Mouse (Mus musculus) hindbrain, embryonic 13.5 days (tissue): ENCODE data around the gene Adgre5. TPM values are rescaled to one million over a fixed set of nuclear protein-coding genes. Genes with fewer than 3 reads are reported as not detected.

Experiments
- ATAC-seq: fragments of 200-750 bp; cut with Nextera tagmentation; 2 replicates; pipeline ENCODE4 v1.8.0; 2017; ENCODE audit warnings: moderate TSS enrichment; ENCODE audit not compliant: low FRiP score
- H3K27ac ChIP-seq: fragments of 300-500 bp; sonication (generic); 2 replicates; pipeline ENCODE4 v1.5.1; 2015; ENCODE audit warnings: inconsistent platforms, mild to moderate bottlenecking, moderate library complexity
- H3K27me3 ChIP-seq: fragments of 300-500 bp; sonication (generic); 2 replicates; pipeline ENCODE4 v1.6.1; 2015; ENCODE audit warnings: mild to moderate bottlenecking, inconsistent platforms
- H3K36me3 ChIP-seq: fragments of 300-500 bp; sonication (generic); 2 replicates; pipeline ENCODE4 v1.6.1; 2015; ENCODE audit warnings: mild to moderate bottlenecking, inconsistent platforms
- H3K4me1 ChIP-seq: fragments of 300-500 bp; sonication (generic); replicated peaks from 2 replicates; pipeline ENCODE4 v1.6.1; 2015; ENCODE audit warnings: inconsistent platforms
- H3K4me2 ChIP-seq: fragments of 300-500 bp; sonication (generic); 2 replicates; pipeline ENCODE4 v1.6.1; 2015; ENCODE audit warnings: inconsistent platforms, mild to moderate bottlenecking, moderate library complexity
- H3K4me3 ChIP-seq: fragments of 300-500 bp; sonication (generic); 2 replicates; pipeline ENCODE4 v1.5.1; 2015; ENCODE audit warnings: mild to moderate bottlenecking, inconsistent platforms
- H3K9ac ChIP-seq: fragments of 300-500 bp; sonication (generic); 2 replicates; pipeline ENCODE4 v1.6.1; 2015; ENCODE audit warnings: mild to moderate bottlenecking, inconsistent platforms
- H3K9me3 ChIP-seq: fragments of 300-500 bp; sonication (generic); 2 replicates; pipeline ENCODE4 v1.6.1; 2016; ENCODE audit warnings: inconsistent platforms
- WGBS: fragments of 180-500 bp; shearing (Covaris S2); methylation state at CpG from one replicate; pipeline ENCODE4 v1.1.7; 2015; 5-methylcytosine and 5-hydroxymethylcytosine counted together
- polyA plus RNA-seq: library from polyadenylated mRNA; unstranded; fragments of >200 nt; fragmentation: Nextera tagmentation; extraction: Ambion mirVana; gene quantifications from 2 replicates; pipeline ENCODE4 v1.2.1, GENCODE M21; 2015

Gene Adgre5
- polyA plus RNA-seq, 1 experiment from 2014 or later: 13.0 TPM

- WGBS: 66% methylated on average over 5 of the region's 5 CpGs
- no peak overlapping the region for H3K27ac ChIP-seq
Observed at GRCm38 (mm10) chr8:83731906-83732305, 9.2 kb downstream of the Adgre5 start.

DNA sequence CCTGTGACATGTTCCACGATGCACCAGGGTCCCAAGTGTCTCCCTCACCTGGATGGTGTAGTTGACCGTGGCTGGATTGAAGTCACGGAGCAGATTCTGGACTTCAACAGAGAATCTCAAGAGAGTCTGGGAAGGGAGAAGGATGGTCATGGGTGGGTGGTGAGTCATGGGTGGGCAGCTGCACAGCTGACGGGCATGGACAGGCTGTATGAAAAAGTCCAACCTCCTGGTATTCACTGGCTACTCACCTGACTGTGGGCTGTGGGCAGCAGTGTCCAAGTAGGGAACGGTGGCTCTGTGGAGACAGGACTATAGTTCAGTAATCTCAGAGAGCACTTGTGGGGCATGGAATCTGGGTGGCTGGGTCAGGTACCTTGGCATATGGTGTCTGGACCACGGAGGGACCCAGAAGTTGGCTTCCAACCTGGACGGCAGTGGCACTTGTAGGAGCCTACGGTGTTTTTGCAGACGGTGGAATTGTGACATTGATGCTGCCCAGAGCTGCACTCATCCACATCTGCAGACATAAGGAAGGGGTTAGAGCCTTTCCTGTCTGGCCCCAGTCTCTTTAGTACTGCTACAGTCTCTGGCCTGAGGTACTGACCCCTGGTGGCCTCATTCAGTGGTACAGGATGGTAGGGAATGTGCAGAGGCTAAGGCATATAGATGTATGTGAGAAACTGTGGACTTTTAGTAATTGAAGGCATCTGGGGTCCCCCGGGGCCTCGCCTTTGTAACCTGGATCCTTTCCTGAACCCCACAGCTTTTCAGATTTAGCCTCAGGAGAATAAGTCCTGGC lies 11.9 kb downstream of the Adgre5 start:
- Histone ChIP-seq H3K4me2 (no peak overlapping the region), H3K4me3 (no peak overlapping the region), H3K9ac (no peak overlapping the region), H3K36me3 (peaks cover 20% of the 10 kb centered on the region), H3K27ac (no peak overlapping the region), H3K4me1 (no peaks in the 10 kb centered on the region), H3K9me3 (no peaks in the 10 kb centered on the region), H3K27me3 (peaks cover 8% of the 10 kb centered on the region; the same call in 1 of the 2 replicates)
- 84% methylated on average over 11 of the region's 11 CpGs for WGBS
- no peak for ATAC-seq

More at GRCm38 (mm10) chr8:83731906-83732305, 9.2 kb downstream of the Adgre5 start:
- Histone ChIP-seq H3K36me3 (no peaks in the 10 kb centered on the region), H3K4me1 (no peaks in the 10 kb centered on the region), H3K9ac (no peak overlapping the region), H3K4me2 (no peak overlapping the region), H3K4me3 (no peak overlapping the region), H3K9me3 (no peaks in the 10 kb centered on the region), H3K27me3 (peaks cover 10% of the 10 kb centered on the region; the same call in 1 of the 2 replicates)
- no peak for ATAC-seq

GRCm38 (mm10) chr8:83725521-83726102 lies 15.5 kb downstream of the Adgre5 start:
- H3K27me3 ChIP-seq: 0 out of 2 replicates have a peak, but pooled peaks cover 3% of the 10 kb centered on the region
- H3K4me3 ChIP-seq: no peak overlapping the region
- WGBS: 96% methylated on average over 8 of the region's 8 CpGs
- no peak for ATAC-seq
- no peaks in the 10 kb centered on the region for H3K9me3 ChIP-seq
- H3K4me1 ChIP-seq: no peaks in the 10 kb centered on the region
- no peak overlapping the region for H3K27ac ChIP-seq
- H3K36me3 ChIP-seq: peaks cover 56% of the 10 kb centered on the region
- no peak overlapping the region for H3K4me2 ChIP-seq
- H3K9ac ChIP-seq: no peak overlapping the region

DNA sequence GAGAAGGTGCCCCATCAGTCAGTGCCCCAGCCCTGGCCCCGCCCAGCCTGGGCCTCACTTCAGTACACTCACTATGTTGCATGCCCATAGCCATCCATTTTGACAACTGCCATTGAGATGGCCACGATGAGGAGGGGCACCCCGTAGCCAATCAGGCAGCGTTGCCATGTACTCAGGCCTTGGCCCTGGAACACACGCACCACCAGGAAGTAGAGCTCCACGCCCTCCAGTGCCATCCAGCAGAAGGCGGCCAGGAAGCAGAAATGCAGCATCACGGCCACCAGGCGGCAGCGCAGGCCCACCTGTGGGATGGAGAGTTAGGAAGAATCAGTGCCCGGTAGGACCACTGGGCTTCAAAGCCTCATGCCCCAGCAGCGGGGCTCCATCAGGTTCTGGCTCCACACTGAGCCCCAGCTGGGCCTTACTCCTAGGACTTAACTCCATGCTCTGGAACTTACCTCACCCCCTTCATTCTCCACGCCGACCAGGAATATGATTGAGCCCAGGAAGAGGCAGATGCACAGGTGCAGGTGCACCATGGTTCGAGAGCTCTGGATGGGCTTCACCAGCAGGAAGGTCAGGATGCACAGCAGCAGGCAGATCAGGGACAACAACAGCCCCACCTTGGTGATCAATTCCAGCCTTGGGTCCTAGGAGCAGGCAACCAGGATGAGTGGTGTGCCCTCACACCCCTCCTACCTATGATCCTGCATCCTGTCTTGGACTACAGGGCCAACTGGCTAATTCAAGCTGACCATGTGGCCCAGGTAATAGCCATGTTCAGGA lies 16.2 kb downstream of the Adgre5 start:
- Histone ChIP-seq H3K27me3 (no peaks in the 10 kb centered on the region), H3K4me3 (no peak overlapping the region), H3K27ac (no peak overlapping the region), H3K4me1 (no peaks in the 10 kb centered on the region), H3K36me3 (peaks cover 63% of the 10 kb centered on the region), H3K9me3 (no peaks in the 10 kb centered on the region), H3K9ac (no peak overlapping the region), H3K4me2 (no peak overlapping the region)
- ATAC-seq: peak; percentile 45
- WGBS: 49% methylated on average over 15 of the region's 15 CpGs

GRCm38 (mm10) chr8:83723447-83724083 lies 17.6 kb downstream of the Adgre5 start:
- no peak for ATAC-seq
- Histone ChIP-seq H3K4me3 (no peak overlapping the region), H3K9me3 (no peaks in the 10 kb centered on the region), H3K36me3 (peaks cover 69% of the 10 kb centered on the region), H3K4me2 (no peak overlapping the region), H3K4me1 (no peaks in the 10 kb centered on the region), H3K27ac (no peak overlapping the region), H3K27me3 (no peaks in the 10 kb centered on the region), H3K9ac (no peak overlapping the region)
- 87% methylated on average over 11 of the region's 11 CpGs for WGBS

DNA sequence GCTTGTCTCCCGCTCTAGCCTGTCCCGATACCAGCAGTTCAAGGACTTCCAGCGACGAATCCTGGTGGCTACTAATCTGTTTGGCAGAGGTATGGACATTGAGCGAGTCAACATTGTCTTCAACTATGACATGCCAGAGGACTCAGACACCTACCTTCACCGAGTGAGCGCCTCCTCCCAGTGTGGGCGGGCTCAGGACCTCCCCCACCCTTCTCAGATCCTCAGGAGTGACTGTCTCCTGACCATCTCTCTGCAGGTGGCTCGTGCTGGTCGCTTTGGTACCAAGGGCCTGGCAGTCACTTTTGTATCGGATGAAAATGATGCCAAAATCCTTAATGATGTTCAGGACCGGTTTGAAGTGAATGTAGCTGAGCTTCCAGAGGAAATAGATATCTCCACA lies 18.5 kb downstream of the Adgre5 start:
- Histone ChIP-seq H3K27me3 (no peaks in the 10 kb centered on the region), H3K4me3 (no peak overlapping the region), H3K9ac (no peak overlapping the region), H3K36me3 (peaks cover 69% of the 10 kb centered on the region), H3K9me3 (no peaks in the 10 kb centered on the region), H3K4me2 (no peak overlapping the region), H3K4me1 (0 out of 2 replicates have a peak, but pooled peaks cover 6% of the 10 kb centered on the region), H3K27ac (no peak overlapping the region)
- ATAC-seq: no peak
- WGBS: 89% methylated on average over 12 of the region's 12 CpGs

DNA sequence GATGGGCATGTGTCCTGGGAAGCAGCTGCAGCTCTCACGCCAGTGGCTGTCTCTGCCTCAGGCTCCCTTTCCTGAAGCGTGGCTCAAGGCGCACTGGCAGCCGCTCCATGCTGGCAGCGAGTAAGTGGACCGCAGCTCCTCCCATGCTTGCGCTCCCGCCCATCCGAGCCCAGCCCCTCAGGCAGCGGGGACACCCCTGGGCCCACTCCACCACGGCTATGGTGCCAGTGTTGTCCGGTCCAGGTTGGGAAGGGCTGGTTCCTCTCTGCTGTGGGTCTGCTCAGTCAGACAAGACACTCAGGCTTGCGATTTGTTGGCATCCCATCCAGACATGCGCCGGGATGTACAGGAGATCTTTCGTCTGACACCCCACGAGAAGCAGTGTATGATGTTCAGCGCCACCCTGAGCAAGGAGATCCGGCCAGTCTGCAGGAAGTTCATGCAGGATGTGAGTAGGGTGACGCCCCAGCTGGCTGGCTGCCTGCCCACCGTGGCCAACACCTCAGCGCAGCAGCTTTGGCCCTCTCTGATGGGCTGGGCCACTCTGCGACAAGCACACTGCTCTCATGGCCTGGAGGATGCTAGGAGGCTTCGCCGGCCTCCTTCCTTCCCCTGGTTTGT lies 19.6 kb downstream of the Adgre5 start:
- H3K9ac ChIP-seq: no peak overlapping the region
- H3K4me1 ChIP-seq: peaks cover 16% of the 10 kb centered on the region
- H3K9me3 ChIP-seq: no peaks in the 10 kb centered on the region
- H3K27me3 ChIP-seq: no peaks in the 10 kb centered on the region
- no peak for ATAC-seq
- H3K27ac ChIP-seq: no peak overlapping the region
- no peak overlapping the region for H3K4me3 ChIP-seq
- H3K4me2 ChIP-seq: no peak overlapping the region
- H3K36me3 ChIP-seq: peaks cover 69% of the 10 kb centered on the region
- WGBS: 90% methylated on average over 25 of the region's 25 CpGs

GRCm38 (mm10) chr8:83719693-83720092 lies 21.4 kb downstream of the Adgre5 start:
- Histone ChIP-seq H3K4me3 (no peak overlapping the region), H3K4me1 (peaks cover 23% of the 10 kb centered on the region), H3K27ac (no peak overlapping the region), H3K36me3 (peaks cover 54% of the 10 kb centered on the region), H3K9me3 (no peaks in the 10 kb centered on the region), H3K4me2 (no peak overlapping the region), H3K9ac (no peak overlapping the region), H3K27me3 (no peaks in the 10 kb centered on the region)
- WGBS: 88% methylated on average over 2 of the region's 2 CpGs
- ATAC-seq: no peak

DNA sequence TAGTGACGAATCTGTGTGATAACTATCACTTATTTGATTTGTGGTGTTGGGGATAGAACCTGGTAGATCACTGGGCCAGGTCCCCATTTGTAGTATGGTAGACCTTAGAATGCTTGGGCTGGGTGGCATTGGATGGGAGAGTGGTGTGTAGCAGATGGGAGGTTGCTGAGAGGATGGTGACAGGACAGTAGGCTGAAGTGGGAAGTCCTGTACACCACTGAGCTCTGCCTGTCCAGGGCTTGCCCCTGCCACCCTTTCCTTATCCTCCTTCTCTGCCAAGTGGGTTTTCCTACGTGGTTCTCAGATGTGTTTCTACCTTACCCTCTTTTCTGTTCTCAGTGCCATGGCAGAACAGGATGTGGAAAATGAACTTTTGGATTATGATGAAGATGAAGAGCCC lies 22.1 kb downstream of the Adgre5 start:
- 99% methylated on average over 2 of the region's 2 CpGs for WGBS
- ATAC-seq: no peak
- peaks cover 48% of the 10 kb centered on the region for H3K36me3 ChIP-seq

GRCm38 (mm10) chr8:83716563-83716962 lies 24.6 kb downstream of the Adgre5 start:
- H3K27me3 ChIP-seq: no peaks in the 10 kb centered on the region; the same call in 1 of the 2 replicates
- peaks cover 23% of the 10 kb centered on the region for H3K36me3 ChIP-seq
- peaks cover 23% of the 10 kb centered on the region for H3K4me1 ChIP-seq
- no peak for ATAC-seq
- 72% methylated on average over 2 of the region's 2 CpGs for WGBS
- H3K4me2 ChIP-seq: peak overlapping the region; percentile 95
- H3K9ac ChIP-seq: peak overlapping the region; percentile 80; the same call in 1 of the 2 replicates
- H3K9me3 ChIP-seq: no peaks in the 10 kb centered on the region
- no peak overlapping the region for H3K27ac ChIP-seq
- H3K4me3 ChIP-seq: peak overlapping the region; percentile 88

More for the DNA sequence above, 22.1 kb downstream of the Adgre5 start:
- H3K9ac ChIP-seq: no peak overlapping the region
- peaks cover 23% of the 10 kb centered on the region for H3K4me1 ChIP-seq
- no peaks in the 10 kb centered on the region for H3K27me3 ChIP-seq
- H3K4me2 ChIP-seq: no peak overlapping the region
- no peaks in the 10 kb centered on the region for H3K9me3 ChIP-seq
- no peak overlapping the region for H3K27ac ChIP-seq
- no peak overlapping the region for H3K4me3 ChIP-seq

- peak overlapping the region; percentile 94 for H3K27ac ChIP-seq
- WGBS: 2% methylated on average over 17 of the region's 17 CpGs
- H3K4me2 ChIP-seq: peak overlapping the region; percentile 95
- no peak for ATAC-seq
- peaks cover 23% of the 10 kb centered on the region for H3K4me1 ChIP-seq
- peak overlapping the region; percentile 88 for H3K4me3 ChIP-seq
- H3K9me3 ChIP-seq: no peaks in the 10 kb centered on the region
- H3K36me3 ChIP-seq: peaks cover 15% of the 10 kb centered on the region
- no peaks in the 10 kb centered on the region; the same call in 1 of the 2 replicates for H3K27me3 ChIP-seq
- H3K9ac ChIP-seq: peak overlapping the region; percentile 80
Observed at GRCm38 (mm10) chr8:83715771-83716170, 25.4 kb downstream of the Adgre5 start.
